Mouse (Mus musculus) frontal cortex, adult 2 months (tissue): ENCODE data around the gene Zfp1. TPM values are rescaled to one million over a fixed set of nuclear protein-coding genes. Genes with fewer than 3 reads are reported as not detected.

Experiments used
- DNase-seq, 2 experiments: peaks; one replicate each; pipeline ENCODE4 v3.0.0; 2022; ENCODE audit warnings: low spot score in 1 of 2; ENCODE audit errors: extremely low spot score in 1 of 2
- polyA plus RNA-seq: library from polyadenylated mRNA; depleted of rRNA; stranded (reverse); fragments of >200 nt; gene quantifications from 2 replicates; pipeline ENCODE4 v1.2.3, GENCODE M21; 2012; rRNA removed

Zfp1 gene
- polyA plus RNA-seq: 27.0 and 30.3 TPM in 2 replicates

DNA sequence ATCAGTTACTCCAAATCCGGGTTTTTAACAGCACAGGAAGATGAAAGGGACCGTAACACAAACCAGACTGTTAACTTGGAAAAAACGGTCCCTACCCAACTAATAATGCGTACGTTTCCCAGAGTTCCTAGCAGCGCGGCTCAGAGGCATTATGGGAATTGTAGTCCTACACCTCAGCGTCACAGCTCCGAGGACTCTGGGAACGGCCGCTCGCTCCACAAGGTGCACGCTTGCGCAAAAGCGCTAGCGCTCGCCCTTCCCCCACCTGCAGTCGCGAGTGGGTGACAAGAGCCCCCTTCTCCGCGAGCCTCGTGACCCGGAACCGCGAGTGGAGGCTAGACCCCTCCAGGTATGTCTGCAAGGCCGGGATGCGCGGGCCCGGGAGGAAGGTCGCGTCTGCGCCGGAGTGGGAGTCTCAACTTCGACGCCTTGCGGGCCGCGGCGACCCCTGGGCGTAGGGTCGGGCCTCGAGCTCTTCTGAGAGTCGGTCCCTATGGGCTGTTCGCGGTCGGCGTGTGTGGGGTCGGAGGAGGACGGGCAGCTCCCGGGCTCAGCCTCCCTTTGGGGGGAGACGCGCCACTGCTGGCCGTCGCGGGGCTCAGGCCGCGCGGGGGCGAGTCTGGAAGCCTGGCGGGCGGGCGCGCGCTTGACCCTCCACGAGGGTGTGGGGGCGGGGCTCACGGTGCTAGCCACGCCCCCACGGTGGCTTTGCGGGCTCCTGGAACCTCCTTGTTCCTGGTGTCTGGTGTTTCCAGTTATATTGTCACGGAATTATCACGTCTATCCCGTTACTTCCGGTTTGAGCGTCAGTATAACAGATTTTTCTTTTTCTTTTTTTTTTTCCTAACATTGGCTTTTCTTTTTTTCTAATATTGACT lies at the start of gene Zfp1:
TSS of gene Zfp1 (plus strand) at position 138 of the 878 bp plus-strand sequence.
- peak; percentile 90 to 96 for DNase-seq

GRCm38 (mm10) chr8:111594044-111594840 lies 49.0 kb upstream of the Zfp1 start:
- no peak for DNase-seq

DNA sequence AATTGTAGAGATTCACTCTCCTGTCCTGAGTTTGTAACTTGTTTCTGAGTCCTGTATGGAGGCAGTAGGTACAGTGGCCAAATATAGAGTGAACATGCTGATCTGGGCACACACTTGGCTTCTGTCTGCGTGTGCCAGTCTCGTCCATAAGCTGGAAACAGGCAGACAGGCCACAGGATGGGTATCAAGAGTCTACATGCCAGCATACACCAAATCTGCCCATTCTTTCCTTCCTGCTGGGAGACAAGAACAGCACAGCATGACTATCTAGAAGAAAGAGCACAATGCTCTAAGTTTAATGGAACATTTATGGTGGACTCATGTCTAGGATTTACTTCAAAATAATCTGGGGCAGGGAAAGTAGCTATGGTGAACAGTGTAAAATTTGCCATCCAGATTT lies 48.2 kb upstream of the Zfp1 start:
- DNase-seq: no peak

- DNase-seq: peak in 1 of 2 experiments; percentile 19
Observed at GRCm38 (mm10) chr8:111595712-111596484, 47.3 kb upstream of the Zfp1 start.

GRCm38 (mm10) chr8:111596485-111596821 lies 46.7 kb upstream of the Zfp1 start:
- no peak for DNase-seq

DNA sequence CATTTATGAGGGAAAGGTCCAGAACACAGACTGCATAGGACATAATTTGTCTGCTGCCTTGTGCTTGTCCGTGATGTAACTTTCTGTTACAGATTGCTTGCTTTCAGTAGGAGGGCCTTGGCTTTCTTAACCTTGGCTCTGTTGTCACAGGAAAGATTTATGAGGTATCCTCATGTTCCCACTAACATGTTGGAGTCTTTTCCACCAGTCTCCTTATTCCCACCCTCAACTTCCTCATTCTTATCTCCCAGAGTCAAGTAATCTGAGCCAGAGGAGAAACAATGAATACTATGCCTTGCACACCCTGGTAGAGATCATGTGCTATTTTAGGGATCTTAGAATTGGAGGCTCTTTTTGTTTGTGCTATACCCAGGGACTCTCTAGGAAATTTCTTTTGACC lies 45.9 kb upstream of the Zfp1 start:
- no peak for DNase-seq

- DNase-seq: no peak
Observed at GRCm38 (mm10) chr8:111599707-111600444, 43.3 kb upstream of the Zfp1 start.

DNA sequence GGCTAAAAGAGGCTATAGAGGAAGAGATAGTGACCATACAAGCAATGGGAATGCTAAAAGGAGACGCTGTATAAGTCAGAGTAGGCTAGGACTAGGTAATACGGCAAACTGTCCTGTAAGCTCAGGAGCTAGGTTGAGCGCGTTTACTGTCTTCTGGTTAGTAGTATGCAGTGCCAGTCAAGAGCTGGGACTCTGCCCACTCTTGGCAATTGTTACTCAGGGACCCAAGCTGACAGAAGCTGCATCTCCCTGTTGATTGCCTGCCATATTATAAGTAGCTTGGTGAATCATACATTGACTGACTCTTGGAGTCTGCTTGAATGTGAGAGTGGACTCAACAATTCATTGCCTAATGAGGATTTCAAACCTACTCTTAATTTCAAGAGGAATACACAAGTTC lies 41.2 kb upstream of the Zfp1 start:
- DNase-seq: peak in 1 of 2 experiments; percentile 36

DNA sequence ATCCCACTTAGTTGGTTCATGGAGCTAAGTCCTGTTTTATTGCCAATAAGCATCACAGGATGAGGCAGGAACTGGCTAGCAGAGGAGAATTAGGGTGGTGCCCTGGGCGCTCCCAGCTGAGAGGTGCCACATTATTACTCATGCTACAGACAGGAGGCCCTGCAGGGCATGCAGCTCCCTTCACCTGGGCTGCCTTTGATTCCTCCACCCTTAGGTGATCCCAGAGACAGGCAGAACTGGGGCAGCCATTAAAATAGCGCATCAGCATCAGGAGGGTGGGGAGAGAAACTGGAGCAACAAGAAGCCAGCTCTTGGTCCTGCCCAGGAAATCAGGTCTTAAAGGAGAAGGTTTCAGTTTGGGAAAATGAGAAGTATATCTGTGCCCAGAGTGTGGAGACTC lies 38.2 kb upstream of the Zfp1 start:
- DNase-seq: no peak

DNA sequence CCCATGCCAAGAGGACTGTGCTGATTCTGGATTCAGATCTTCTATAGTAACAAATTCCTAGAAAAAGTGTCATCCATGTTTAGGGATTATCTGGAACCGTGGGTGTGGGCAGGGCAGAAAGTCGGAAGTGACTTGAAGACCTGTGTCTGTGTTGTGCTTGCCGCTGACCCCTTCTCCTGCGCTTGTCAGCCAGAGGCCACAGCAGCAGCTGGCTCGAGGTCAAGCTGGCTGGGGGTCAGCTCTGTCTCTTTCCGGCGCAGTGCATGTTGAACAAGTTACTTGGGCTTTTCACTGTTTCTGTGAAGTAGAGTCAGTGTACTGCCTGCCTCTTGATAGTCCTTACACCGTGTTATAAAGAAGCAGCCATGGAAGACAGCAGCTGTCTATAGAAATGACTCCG lies 36.2 kb upstream of the Zfp1 start:
- no peak for DNase-seq

DNA sequence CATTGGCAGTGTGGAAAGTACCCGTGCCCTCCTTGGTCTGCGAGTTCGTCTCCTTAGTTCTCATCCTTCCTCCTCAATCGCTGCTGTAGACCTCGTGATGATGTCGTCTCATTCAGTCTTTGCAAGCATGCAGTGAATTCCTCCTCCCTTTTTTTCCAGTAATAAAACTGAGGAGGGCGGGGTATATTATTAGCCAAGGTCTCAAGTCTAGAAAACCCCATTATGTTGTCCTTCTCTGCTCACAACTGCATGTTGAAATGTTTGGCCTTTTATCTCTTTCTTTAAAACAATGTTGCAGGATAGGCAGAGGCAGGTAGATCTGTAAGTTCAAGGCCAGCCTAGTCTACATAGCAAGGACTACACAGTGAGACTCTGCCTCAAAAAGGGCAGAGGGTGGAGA lies 35.8 kb upstream of the Zfp1 start:
- DNase-seq: no peak

GRCm38 (mm10) chr8:111613181-111613580 lies 30.0 kb upstream of the Zfp1 start:
- no peak for DNase-seq

- no peak for DNase-seq
Observed at GRCm38 (mm10) chr8:111614786-111615701, 28.2 kb upstream of the Zfp1 start.

DNA sequence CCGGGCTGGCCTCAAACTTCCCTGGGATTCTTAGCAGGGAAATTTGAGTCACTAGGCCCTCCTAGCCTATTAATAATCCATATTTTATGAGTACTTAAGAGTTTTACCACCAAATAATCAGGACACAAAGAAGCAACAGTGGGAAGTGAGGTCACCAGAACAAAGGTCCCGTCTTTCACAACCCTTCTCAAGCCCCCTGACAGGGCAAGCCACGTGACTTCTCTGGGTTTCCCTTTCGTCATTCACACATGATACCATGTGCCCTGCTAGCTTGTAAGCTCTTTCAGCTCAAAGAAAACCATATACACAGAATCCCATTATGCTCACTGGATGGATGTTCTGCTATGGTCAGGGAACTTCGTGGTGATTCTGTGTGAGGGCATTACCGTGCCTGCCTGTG lies 25.4 kb upstream of the Zfp1 start:
- DNase-seq: no peak

DNA sequence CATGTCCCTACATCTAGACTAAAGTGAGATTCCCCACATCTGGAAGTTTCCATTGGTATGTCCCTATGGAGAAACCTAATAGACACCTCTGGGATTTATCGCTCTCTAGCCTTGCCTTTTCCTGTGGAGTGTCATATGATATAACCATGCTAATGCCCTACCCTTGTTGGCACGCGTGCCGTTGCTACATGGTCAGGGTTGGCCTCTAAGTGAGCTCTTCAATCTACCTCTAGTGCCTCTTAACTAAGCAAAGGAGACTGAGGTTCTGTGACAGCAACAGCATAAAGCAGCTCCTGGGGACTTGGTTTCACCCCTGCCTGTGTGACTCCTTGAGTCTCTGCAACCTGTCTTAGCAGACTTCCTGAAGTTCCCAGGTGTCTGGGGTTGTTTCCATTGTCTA lies 24.9 kb upstream of the Zfp1 start:
- no peak for DNase-seq

DNA sequence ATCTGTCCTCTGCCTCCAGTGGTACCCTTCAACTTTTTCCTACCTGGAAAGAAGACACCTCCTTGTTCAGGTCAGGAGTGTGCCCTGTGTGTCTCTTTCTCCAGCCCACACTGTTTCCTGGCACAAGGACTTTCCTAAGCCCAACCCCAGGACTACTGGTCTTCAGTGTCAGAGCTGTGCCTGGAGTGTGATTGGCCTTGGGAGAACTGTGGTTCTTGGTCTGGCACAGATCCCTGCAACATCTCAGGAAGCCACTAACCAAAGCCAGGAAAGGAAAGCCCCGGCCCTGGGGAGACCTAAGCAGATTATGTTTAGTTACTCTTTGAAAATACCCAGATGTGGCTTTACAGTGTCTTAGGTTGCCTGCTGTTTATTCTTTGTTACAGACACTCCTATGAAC lies 23.3 kb upstream of the Zfp1 start:
- DNase-seq: no peak

DNA sequence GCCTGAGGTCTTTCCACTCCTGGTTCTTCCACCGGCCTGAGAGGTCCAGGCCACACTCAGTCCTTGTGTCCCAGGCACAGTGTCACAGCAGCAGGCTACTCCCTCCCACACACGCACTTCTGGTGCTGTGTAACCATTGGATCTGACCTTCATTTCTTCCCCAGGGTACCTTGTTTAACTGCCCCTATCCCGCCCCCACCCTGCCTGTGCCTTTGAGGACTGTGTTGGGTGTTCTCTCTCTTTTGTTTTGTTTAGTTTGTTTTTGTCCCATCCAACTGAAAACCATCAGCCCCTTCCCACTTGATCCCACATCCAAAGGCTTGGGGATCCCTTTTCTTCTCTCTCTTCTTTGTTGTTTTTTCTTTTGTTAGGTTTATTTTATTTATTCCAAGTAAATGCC lies 21.1 kb upstream of the Zfp1 start:
- DNase-seq: no peak

DNA sequence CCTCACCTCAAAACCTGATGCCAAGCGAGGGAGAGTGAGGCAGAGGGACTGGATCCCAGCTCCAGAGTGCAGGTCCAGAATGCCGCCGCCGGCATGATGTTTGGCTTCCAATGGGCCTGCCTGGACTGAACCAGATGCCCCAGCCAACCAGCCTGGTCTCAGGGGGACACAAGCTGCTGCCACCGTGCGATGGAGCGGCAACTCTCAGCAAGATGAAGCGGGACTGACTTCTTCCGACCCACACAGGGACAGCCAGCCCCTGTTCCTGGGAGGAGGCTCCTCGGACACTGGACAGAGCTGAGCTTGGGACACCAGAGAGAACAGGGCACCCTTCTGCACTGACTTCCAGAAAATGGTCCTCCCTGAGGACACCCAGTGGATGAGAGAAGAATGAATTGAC lies 20.6 kb upstream of the Zfp1 start:
- no peak for DNase-seq

DNA sequence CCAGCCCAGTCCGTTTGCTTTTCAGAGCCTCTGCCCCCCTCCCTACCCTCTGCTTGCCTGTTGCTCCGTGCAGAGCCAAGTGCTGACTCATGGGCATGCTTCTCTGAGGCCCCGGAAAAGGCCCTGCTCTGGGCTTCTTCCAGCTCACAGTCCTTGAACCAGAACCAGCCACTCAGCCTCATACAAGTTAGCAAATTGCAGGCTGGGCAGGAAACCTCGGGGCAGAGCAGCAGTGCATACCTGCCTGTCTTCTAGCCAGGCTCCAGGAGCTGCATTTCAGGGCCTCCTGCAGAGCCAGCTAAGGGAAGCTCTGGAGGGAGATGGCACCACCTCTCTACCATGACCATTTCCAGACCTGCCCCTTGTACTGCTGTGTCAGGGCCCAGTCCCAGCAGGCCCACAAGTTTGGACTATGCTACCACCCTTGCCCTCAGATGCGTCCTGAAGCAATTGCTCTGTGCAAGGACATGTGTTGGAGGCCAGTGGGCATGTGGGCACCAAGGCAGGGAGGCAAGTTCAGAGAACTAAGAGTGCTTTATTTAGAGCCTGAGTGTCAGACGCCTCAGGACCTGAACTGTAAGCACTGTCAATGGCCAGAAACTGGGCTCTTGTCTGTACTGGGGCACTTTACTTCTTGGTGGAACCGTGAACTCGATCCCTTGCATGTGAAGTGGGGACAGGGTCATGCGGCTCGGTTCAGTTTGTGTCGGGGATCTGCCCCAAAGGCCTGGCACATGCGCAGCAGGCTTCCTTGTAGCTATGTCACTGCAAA lies 18.9 kb upstream of the Zfp1 start:
- peak in 1 of 2 experiments; percentile 75 for DNase-seq
